Mouse (Mus musculus) kidney, postnatal 0 days (tissue): ENCODE results near the gene Apela. TPM values are rescaled to one million over a fixed set of nuclear protein-coding genes. Genes with fewer than 3 reads are reported as not detected.

Experiments used
- ATAC-seq: fragments of 200-750 bp; cut with Nextera tagmentation; replicated peaks from 2 replicates; pipeline ENCODE4 v1.8.0; 2017; ENCODE audit warnings: low read depth, moderate number of reproducible peaks, moderate TSS enrichment, moderate library complexity; ENCODE audit not compliant: low FRiP score
- DNase-seq: peaks from one replicate; pipeline ENCODE4 v3.0.0-alpha.2; 2016; ENCODE audit warnings: low spot score
- H3K27ac ChIP-seq: fragments of 300-500 bp; sonication (generic); 2 replicates; pipeline ENCODE4 v1.5.1; 2014; ENCODE audit warnings: mild to moderate bottlenecking
- H3K27me3 ChIP-seq: fragments of 300-500 bp; sonication (generic); 2 replicates; pipeline ENCODE4 v1.6.1; 2014; ENCODE audit warnings: low read length, mixed read lengths; ENCODE audit not compliant: insufficient read depth
- H3K36me3 ChIP-seq: fragments of 300-500 bp; sonication (generic); 2 replicates; pipeline ENCODE4 v1.6.1; 2014; ENCODE audit warnings: low read length, mixed read lengths; ENCODE audit not compliant: insufficient read depth
- H3K4me1 ChIP-seq: fragments of 300-500 bp; sonication (generic); replicated peaks from 2 replicates; pipeline ENCODE4 v1.6.1; 2014; ENCODE audit warnings: antibody characterized with exemption, low read length, mixed read lengths; ENCODE audit not compliant: insufficient read depth
- H3K4me2 ChIP-seq: fragments of 300-500 bp; sonication (generic); 2 replicates; pipeline ENCODE4 v1.6.1; 2014; ENCODE audit warnings: mild to moderate bottlenecking, low read length, moderate library complexity, mixed read lengths
- H3K4me3 ChIP-seq: fragments of 300-500 bp; sonication (generic); replicated peaks from 2 replicates; pipeline ENCODE4 v1.5.1; 2014; ENCODE audit warnings: low read depth, low read length
- H3K9ac ChIP-seq: fragments of 300-500 bp; sonication (generic); 2 replicates; pipeline ENCODE4 v1.6.1; 2014; ENCODE audit warnings: low read depth, low read length
- H3K9me3 ChIP-seq: fragments of 300-500 bp; sonication (generic); replicated peaks from 2 replicates; pipeline ENCODE4 v1.6.1; 2016; ENCODE audit warnings: low read length, inconsistent platforms, mixed read lengths
- CTCF ChIP-seq: IDR thresholded peaks from 2 replicates; pipeline ENCODE4 v1.5.1; 2016; ENCODE audit warnings: antibody characterized with exemption, low read depth, mild to moderate bottlenecking, moderate library complexity
- WGBS: fragments of 180-500 bp; shearing (Covaris S2); extraction: QIAGEN DNeasy Blood & Tissue Kit; methylation state at CpG from one replicate; pipeline ENCODE4 v1.1.7; 2014; 5-methylcytosine and 5-hydroxymethylcytosine counted together
- polyA plus RNA-seq: library from polyadenylated mRNA; unstranded; fragments of >200 nt; fragmentation: Nextera tagmentation; extraction: Ambion mirVana; gene quantifications from 2 replicates; pipeline ENCODE4 v1.2.1, GENCODE M21; 2015

Gene Apela
- polyA plus RNA-seq, 1 experiment from 2014 or later = 28.7 TPM

DNA sequence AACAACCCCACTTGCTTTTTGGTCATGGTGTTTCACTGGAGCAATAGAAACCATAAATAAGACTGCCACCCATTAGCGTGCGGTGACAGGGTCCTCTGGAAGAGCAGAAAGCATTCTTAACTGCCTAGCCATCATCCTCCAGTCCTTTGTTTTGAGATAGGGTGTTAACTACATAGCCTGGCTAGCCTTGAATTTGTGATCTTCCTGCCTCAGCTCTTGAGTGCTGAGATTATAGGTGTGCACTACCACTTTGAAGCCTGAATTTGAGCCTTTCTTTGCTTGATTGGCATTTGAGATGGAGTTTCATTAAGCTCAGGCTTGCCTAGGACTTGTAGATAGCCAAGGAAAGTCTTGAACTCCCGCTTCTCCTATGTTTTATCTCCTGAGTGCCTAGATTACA lies 16.4 kb upstream of the Apela start:
- Histone ChIP-seq H3K4me1 (no peaks in the 10 kb centered on the region), H3K27me3 (no peaks in the 10 kb centered on the region), H3K9ac (no peak overlapping the region), H3K36me3 (no peaks in the 10 kb centered on the region), H3K4me2 (no peak overlapping the region), H3K27ac (no peak overlapping the region), H3K9me3 (no peaks in the 10 kb centered on the region), H3K4me3 (no peak overlapping the region)
- ATAC-seq (no peak), DNase-seq (no peak)
- WGBS = 64% methylated on average over 3 of the region's 3 CpGs
- TF ChIP-seq CTCF = no peak

GRCm38 (mm10) chr8:65047801-65048200 lies 10.7 kb upstream of the Apela start:
- Histone ChIP-seq H3K27ac (no peak overlapping the region), H3K27me3 (no peaks in the 10 kb centered on the region), H3K9ac (no peak overlapping the region), H3K36me3 (no peaks in the 10 kb centered on the region), H3K4me2 (no peak overlapping the region), H3K9me3 (no peaks in the 10 kb centered on the region), H3K4me3 (no peak overlapping the region), H3K4me1 (no peaks in the 10 kb centered on the region)
- ATAC-seq (no peak), DNase-seq (no peak)
- TF ChIP-seq CTCF = no peak
- WGBS = 85% methylated on average over 4 of the region's 4 CpGs

DNA sequence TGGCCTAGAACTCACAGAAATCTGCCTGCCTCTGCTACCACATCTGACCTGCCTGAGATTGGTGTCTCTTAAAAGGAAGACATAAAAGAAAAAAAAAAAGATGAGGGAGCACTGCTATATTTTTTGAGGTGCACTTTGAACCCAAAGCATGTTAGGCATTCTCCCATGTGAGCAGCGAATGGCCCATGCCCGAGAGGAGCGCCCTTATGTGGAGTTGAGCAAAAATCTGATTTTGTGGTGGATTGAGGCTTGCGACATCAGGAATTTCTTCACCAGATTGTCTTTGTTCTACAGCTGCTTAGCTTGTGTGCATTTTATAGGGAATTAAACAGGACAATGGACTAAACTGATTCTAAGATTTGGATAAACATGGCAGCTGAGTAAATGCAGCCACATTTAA lies 10.1 kb upstream of the Apela start:
- 91% methylated on average over 4 of the region's 4 CpGs for WGBS
- no peak for DNase-seq

GRCm38 (mm10) chr8:65046565-65046964 lies 9.4 kb upstream of the Apela start:
- Histone ChIP-seq H3K4me3 (no peak overlapping the region), H3K36me3 (no peaks in the 10 kb centered on the region), H3K27ac (no peak overlapping the region), H3K4me1 (no peaks in the 10 kb centered on the region), H3K4me2 (no peak overlapping the region), H3K9ac (no peak overlapping the region), H3K9me3 (no peaks in the 10 kb centered on the region), H3K27me3 (no peaks in the 10 kb centered on the region)
- DNase-seq = no peak
- no peak for TF ChIP-seq CTCF
- WGBS = 54% methylated on average over 5 of the region's 5 CpGs
- no peak for ATAC-seq

More for the DNA sequence above, 10.1 kb upstream of the Apela start:
- Histone ChIP-seq H3K9ac (no peak overlapping the region), H3K27me3 (no peaks in the 10 kb centered on the region), H3K4me1 (no peaks in the 10 kb centered on the region), H3K36me3 (no peaks in the 10 kb centered on the region), H3K4me2 (no peak overlapping the region), H3K9me3 (no peaks in the 10 kb centered on the region), H3K27ac (no peak overlapping the region), H3K4me3 (no peak overlapping the region)
- ATAC-seq = no peak
- TF ChIP-seq CTCF = no peak

DNA sequence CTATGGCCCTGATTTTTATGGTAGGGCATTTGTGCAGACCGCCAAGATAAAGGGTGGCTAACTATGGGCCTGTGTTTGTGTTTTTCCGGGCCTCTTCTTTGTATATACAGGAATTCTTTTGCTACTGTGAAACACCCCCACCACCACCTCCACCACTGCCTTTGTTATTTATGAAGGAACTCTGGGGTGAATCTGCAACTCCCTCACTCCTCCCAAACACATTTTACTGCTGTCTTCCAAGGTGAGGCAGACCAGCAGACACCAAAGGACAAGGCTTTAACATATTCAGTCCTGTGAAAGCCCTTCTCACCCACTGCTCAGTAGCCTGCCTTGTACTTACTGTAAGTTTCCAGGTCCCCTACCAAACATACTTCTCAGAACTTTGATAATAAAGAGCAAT lies 3.0 kb downstream of the Apela start:
- no peaks in the 10 kb centered on the region for H3K9me3 ChIP-seq
- no peak for DNase-seq
- peak overlapping the region; percentile 19; the same call in 1 of the 2 replicates for H3K4me2 ChIP-seq
- TF ChIP-seq CTCF = no peak
- no peak overlapping the region for H3K9ac ChIP-seq
- no peak overlapping the region for H3K4me3 ChIP-seq
- H3K27me3 ChIP-seq = no peaks in the 10 kb centered on the region
- H3K4me1 ChIP-seq = no peaks in the 10 kb centered on the region; the same call in 1 of the 2 replicates
- 40% methylated on average over 2 of the region's 2 CpGs for WGBS
- H3K36me3 ChIP-seq = no peaks in the 10 kb centered on the region
- H3K27ac ChIP-seq = no peak overlapping the region
- ATAC-seq = no peak

GRCm38 (mm10) chr8:65033056-65033455 lies 4.1 kb downstream of the Apela start:
- no peaks in the 10 kb centered on the region; the same call in 1 of the 2 replicates for H3K4me1 ChIP-seq
- no peaks in the 10 kb centered on the region for H3K9me3 ChIP-seq
- no peak overlapping the region for H3K4me2 ChIP-seq
- no peak for TF ChIP-seq CTCF
- H3K9ac ChIP-seq = no peak overlapping the region
- H3K4me3 ChIP-seq = no peak overlapping the region
- H3K27ac ChIP-seq = no peak overlapping the region
- DNase-seq = no peak
- no peak for ATAC-seq
- WGBS = 78% methylated on average over 13 of the region's 13 CpGs
- no peaks in the 10 kb centered on the region for H3K27me3 ChIP-seq
- H3K36me3 ChIP-seq = no peaks in the 10 kb centered on the region

DNA sequence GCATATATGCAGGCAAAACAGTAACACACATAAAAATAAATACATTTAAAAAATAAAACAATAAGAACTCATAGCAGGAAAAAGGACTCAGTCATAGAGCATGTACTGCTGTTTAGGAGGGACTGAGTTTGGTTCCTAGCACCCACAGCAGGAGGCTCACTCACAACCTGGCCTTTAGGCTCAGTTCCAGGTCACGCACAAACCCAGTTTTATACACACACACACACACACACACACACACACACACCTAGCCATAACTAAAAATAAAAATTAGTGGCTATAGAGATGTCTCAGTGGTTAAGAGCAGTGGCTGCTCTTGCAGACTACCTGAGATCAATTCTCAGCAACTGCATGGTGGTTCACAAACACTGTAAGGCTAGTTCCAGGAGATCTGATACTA lies 5.0 kb downstream of the Apela start:
- Histone ChIP-seq H3K27ac (no peak overlapping the region), H3K9me3 (no peaks in the 10 kb centered on the region), H3K4me1 (no peaks in the 10 kb centered on the region; the same call in 1 of the 2 replicates), H3K36me3 (no peaks in the 10 kb centered on the region), H3K4me2 (no peak overlapping the region), H3K27me3 (no peaks in the 10 kb centered on the region), H3K4me3 (no peak overlapping the region), H3K9ac (no peak overlapping the region)
- 100% methylated on average over 1 of the region's 1 CpGs for WGBS
- no peak for TF ChIP-seq CTCF
- ATAC-seq (no peak), DNase-seq (no peak)
